Mouse (Mus musculus): ENCODE measurements at regions not wholly inside any gene's neighbourhood (a gene's known extent, or its start where the extent isn't known, plus 50 kb on each side); places are given as distances from the start of the nearest gene placed in this dataset.

DNA sequence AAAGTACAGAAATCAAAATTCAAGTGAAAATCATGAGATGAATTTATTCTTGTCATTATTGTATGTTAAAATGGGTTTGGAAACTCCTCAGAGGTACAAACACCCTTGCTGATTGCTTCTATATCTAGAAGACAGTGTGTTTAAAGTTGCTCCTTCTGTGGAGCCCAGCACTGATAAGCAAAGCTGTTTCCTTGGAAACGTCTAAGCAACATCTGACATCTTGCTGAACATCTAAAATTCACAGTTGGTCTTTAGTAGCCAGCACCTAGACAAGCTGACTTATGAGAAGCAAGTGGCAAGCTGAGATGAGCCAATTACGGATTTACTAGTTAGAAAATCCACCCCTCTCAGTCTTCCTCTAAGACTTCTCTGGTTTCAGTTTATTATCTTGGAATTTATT lies 69.5 kb upstream of the Nwd2 start:
- Histone ChIP-seq H3K27ac (replicated peaks; ENCODE audit: low read depth, low read length) (no peak overlapping the region), H3K9ac (ENCODE audit: low read depth, low read length) (no peak overlapping the region), H3K4me2 (ENCODE audit: low read depth, low read length) (no peak overlapping the region), H3K9me3 (ENCODE audit: control insufficient read depth, low read length) (no peaks in the 10 kb centered on the region), H3K27me3 (replicated peaks; ENCODE audit: control insufficient read depth, insufficient read depth, low read length) (no peaks in the 10 kb centered on the region), H3K4me3 (ENCODE audit: low read depth, low read length) (no peak overlapping the region), H3K36me3 (ENCODE audit: control insufficient read depth, insufficient read depth, low read length) (no peaks in the 10 kb centered on the region), H3K4me1 (ENCODE audit: control insufficient read depth, insufficient read depth, low read length) (no peaks in the 10 kb centered on the region)
- WGBS, result 50% methylated on average over 2 of the region's 2 CpGs
- DNase-seq (ENCODE audit: low spot score) (no peak), ATAC-seq (ENCODE audit: low read depth) (no peak)

DNA sequence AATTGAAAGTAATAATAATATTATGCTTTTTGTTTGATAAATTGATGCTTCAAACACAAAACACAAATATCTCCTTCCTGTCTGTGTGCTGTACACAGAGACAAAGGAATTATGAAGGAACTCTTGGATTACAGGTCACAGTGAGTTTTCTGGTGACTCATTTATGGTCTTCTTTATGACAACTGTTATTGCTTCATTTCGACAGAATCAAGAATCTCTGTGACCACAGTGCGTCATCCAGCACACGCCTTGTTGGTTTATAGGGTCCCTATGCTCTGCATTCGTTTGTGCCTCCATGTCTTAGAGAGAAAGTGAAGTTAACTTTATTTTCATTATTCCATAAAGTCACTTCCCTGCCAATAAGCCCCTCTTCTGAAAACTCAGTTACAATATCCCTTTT lies 61.9 kb upstream of the Nwd2 start:
- Histone ChIP-seq H3K4me1 (ENCODE audit: control insufficient read depth, insufficient read depth, low read length) (no peaks in the 10 kb centered on the region), H3K4me2 (ENCODE audit: low read depth, low read length) (no peak overlapping the region), H3K9me3 (ENCODE audit: control insufficient read depth, low read length) (no peaks in the 10 kb centered on the region), H3K27me3 (replicated peaks; ENCODE audit: control insufficient read depth, insufficient read depth, low read length) (no peaks in the 10 kb centered on the region), H3K9ac (ENCODE audit: low read depth, low read length) (no peak overlapping the region), H3K36me3 (ENCODE audit: control insufficient read depth, insufficient read depth, low read length) (no peaks in the 10 kb centered on the region), H3K27ac (replicated peaks; ENCODE audit: low read depth, low read length) (no peak overlapping the region), H3K4me3 (ENCODE audit: low read depth, low read length) (no peak overlapping the region)
- ATAC-seq (ENCODE audit: low read depth), result no peak
- 85% methylated on average over 4 of the region's 4 CpGs for WGBS
- DNase-seq (ENCODE audit: low spot score), result no peak

DNA sequence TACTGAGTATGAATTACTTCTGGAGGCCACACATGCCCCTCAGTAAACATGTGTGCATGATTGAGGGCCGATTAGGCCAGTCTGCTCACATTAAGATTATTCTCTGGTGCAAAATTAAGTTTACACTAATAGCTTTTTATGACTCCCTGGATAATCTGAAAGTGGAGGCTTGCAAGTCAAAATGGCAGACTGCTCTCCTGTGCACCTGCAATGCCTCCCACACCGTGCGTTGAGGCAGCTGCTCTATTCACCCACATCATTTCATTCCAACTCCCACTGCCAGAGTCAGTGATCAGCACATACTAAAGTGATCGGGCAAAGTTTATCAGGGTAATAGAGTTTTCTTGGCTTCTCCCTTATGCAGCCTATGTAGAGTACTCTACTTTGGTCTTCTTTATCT lies 61.0 kb upstream of the Nwd2 start:
- DNase-seq (ENCODE audit: low spot score) (no peak), ATAC-seq (ENCODE audit: low read depth) (no peak)
- H3K4me1 ChIP-seq (ENCODE audit: control insufficient read depth, insufficient read depth, low read length), result no peaks in the 10 kb centered on the region
- H3K4me3 ChIP-seq (ENCODE audit: low read depth, low read length), result no peak overlapping the region
- WGBS, result 85% methylated on average over 4 of the region's 4 CpGs
- H3K36me3 ChIP-seq (ENCODE audit: control insufficient read depth, insufficient read depth, low read length), result no peaks in the 10 kb centered on the region
- H3K4me2 ChIP-seq (ENCODE audit: low read depth, low read length), result no peak overlapping the region
- no peaks in the 10 kb centered on the region for H3K27me3 ChIP-seq (replicated peaks; ENCODE audit: control insufficient read depth, insufficient read depth, low read length)
- H3K9ac ChIP-seq (ENCODE audit: low read depth, low read length), result no peak overlapping the region
- no peaks in the 10 kb centered on the region for H3K9me3 ChIP-seq (ENCODE audit: control insufficient read depth, low read length)
- H3K27ac ChIP-seq (replicated peaks; ENCODE audit: low read depth, low read length), result no peak overlapping the region

Data from embryonic facial prominence, embryonic 14.5 days (tissue).